Mouse (Mus musculus): ENCODE measurements around the gene Crebl2. TPM values are rescaled to one million over a fixed set of nuclear protein-coding genes. Genes with fewer than 3 reads are reported as not detected.

The Crebl2 gene
- polyA plus RNA-seq, 1 experiment, result 32.2 TPM

DNA sequence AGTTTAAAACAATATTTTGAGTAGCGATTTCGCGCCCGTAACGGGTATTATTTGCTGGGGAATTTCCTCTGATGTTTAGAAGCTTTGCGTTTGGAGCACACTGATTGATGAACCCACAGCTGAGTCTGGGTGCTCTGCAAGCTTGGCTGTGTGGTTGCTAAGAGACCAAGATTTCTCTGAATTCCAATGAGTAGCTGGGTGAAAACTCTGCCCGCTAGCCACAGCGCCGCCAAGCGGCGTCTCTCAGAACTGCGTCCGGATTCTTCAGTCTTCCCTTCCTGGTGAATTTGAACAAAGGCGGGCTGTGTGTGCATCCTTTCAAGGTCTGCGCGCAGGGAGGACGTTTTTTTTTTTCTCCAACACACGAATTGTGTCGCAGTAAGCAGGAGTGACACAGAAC, 33.2 kb downstream of the Crebl2 start:
- H3K27ac ChIP-seq (ENCODE audit: insufficient read depth, low read length), result no peak overlapping the region
- peaks cover 2% of the 10 kb centered on the region for H3K4me1 ChIP-seq (ENCODE audit: control insufficient read depth, insufficient read depth, low read length)
- peak overlapping the region; percentile 12 for H3K4me3 ChIP-seq (ENCODE audit: insufficient read depth, low read length)
- TF ChIP-seq CTCF (IDR thresholded peaks at IDR 0.05; ENCODE audit: extremely low read depth, insufficient read depth, low read length) (peak; percentile 92), POLR2A (IDR thresholded peaks at IDR 0.05; ENCODE audit: extremely low read depth, insufficient read depth, low read length) (no peak)

DNA sequence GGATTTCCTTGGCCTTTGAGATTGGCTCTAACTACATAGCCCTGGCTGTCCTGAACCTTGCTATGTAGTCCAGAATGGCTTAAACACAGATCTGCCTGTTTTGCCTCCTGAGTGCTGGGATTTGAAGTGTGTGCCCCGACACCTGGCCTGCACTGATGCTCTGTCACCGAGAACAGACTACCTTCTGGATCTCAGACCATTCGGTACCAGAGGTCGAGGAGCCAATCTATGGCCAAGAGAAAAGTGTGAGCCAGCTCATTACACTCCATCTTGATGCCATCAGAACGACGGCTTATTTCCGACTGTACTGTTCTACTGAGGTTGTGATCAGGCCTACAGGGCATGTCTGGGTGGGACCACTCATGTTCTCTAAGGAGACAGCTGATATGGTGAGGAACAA, 36.2 kb downstream of the Crebl2 start:
- TF ChIP-seq POLR2A (IDR thresholded peaks at IDR 0.05; ENCODE audit: extremely low read depth, insufficient read depth, low read length) (no peak), CTCF (IDR thresholded peaks at IDR 0.05; ENCODE audit: extremely low read depth, insufficient read depth, low read length) (no peak)
- Histone ChIP-seq H3K27ac (ENCODE audit: insufficient read depth, low read length) (no peak overlapping the region), H3K4me1 (ENCODE audit: control insufficient read depth, insufficient read depth, low read length) (peaks cover 2% of the 10 kb centered on the region), H3K4me3 (ENCODE audit: insufficient read depth, low read length) (no peak overlapping the region)

DNA sequence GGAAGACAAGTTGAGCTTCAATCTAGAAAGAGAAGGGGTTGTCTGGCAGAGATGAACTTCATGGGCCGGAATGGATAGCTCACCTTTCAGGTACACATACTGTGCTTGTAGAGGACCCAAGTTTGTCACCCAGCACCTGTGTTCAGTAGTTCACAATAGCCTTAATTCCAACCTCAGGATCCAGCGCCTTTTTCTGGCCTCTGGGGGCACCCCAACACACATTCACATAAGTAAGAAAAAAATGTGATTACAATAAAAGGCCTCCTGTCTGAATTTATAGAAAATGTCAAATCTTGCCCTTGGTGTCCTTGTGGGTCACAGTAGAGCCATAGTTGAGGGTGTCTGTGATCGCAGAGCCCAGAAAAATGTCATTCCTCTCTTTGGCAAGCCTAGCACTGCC, 37.4 kb downstream of the Crebl2 start:
- TF ChIP-seq POLR2A (IDR thresholded peaks at IDR 0.05; ENCODE audit: extremely low read depth, insufficient read depth, low read length) (no peak), CTCF (IDR thresholded peaks at IDR 0.05; ENCODE audit: extremely low read depth, insufficient read depth, low read length) (no peak)
- Histone ChIP-seq H3K4me1 (ENCODE audit: control insufficient read depth, insufficient read depth, low read length) (no peaks in the 10 kb centered on the region; the same call in 1 of the 2 replicates), H3K27ac (ENCODE audit: insufficient read depth, low read length) (no peak overlapping the region), H3K4me3 (ENCODE audit: insufficient read depth, low read length) (no peak overlapping the region)

DNA sequence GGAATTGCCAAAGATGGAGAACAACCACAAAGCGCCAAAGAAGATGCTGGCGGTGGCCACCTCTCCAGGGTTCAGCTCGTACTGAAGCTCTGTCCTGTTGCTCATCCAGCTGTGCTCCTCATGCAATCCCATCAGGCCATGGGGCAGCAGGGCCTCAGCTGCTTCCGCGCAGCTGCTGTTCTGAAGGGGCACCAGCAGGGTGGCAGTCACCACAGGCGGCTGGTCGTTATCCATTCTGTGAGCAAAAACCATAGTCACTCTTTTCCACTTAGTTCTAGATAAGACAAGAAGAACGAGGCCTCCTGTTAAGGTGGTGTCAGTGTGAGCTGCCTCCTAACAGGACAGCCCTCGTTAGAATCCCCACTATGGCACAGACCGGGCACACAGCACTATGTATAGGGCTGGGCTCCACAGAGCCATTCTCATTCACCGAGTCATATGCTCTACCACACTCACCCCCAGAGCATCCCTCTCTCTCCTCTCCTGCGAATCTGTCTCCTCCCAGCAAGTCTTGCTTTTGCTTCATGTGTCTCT, 40.3 kb downstream of the Crebl2 start:
- no peaks in the 10 kb centered on the region; the same call in 1 of the 2 replicates for H3K4me1 ChIP-seq (ENCODE audit: control insufficient read depth, insufficient read depth, low read length)
- H3K4me3 ChIP-seq (ENCODE audit: insufficient read depth, low read length), result no peak overlapping the region
- H3K27ac ChIP-seq (ENCODE audit: insufficient read depth, low read length), result no peak overlapping the region
- TF ChIP-seq POLR2A (IDR thresholded peaks at IDR 0.05; ENCODE audit: extremely low read depth, insufficient read depth, low read length) (no peak), CTCF (IDR thresholded peaks at IDR 0.05; ENCODE audit: extremely low read depth, insufficient read depth, low read length) (no peak)

DNA sequence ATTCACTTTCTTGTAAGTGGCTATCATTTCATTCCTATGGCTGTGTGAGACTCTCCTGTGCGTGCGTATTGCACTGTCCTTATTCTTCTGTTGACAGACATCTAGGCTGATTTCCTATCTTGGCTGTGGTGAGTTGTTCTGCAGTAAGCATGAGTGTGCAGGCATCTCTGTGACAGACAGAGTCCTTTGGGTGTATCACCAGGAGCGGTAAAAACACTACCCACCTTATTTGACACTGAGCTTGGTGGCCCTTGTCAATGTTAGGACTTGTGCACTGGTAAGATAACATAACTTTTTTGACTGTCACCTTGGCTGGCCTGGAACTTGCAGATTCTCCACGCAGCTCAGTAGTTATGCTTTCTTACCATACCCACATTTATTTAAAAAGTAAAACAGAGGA, 40.9 kb downstream of the Crebl2 start:
- TF ChIP-seq POLR2A (IDR thresholded peaks at IDR 0.05; ENCODE audit: extremely low read depth, insufficient read depth, low read length), result no peak
- no peak for TF ChIP-seq CTCF (IDR thresholded peaks at IDR 0.05; ENCODE audit: extremely low read depth, insufficient read depth, low read length)
- H3K4me3 ChIP-seq (ENCODE audit: insufficient read depth, low read length), result no peak overlapping the region
- H3K4me1 ChIP-seq (ENCODE audit: control insufficient read depth, insufficient read depth, low read length), result no peaks in the 10 kb centered on the region; the same call in 1 of the 2 replicates
- H3K27ac ChIP-seq (ENCODE audit: insufficient read depth, low read length), result no peak overlapping the region

- H3K27ac ChIP-seq (ENCODE audit: insufficient read depth, low read length), result no peak overlapping the region
- TF ChIP-seq CTCF (IDR thresholded peaks at IDR 0.05; ENCODE audit: extremely low read depth, insufficient read depth, low read length), result no peak
- no peaks in the 10 kb centered on the region; the same call in 1 of the 2 replicates for H3K4me1 ChIP-seq (ENCODE audit: control insufficient read depth, insufficient read depth, low read length)
- H3K4me3 ChIP-seq (ENCODE audit: insufficient read depth, low read length), result no peak overlapping the region
Measured at GRCm38 (mm10) chr6:134872236-134872635, 42.3 kb downstream of the Crebl2 start.

DNA sequence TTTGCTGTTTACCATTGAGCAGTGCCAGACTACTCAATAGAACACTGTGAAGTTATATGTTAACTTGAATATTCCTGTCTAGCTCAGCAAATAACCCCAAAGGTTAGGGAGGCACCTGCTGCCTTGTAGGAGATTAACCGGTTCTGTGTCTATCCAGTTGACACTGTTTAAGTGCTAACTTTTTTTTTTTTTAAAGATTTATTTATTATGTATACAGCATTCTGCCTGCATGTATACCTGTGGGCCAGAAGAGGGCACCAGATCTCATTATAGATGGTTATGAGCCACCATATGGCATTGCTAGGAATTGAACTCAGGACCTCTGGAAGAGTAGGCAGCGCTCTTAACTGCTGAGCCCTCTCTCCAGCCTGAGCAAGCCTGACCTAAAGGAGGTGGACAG, 43.1 kb downstream of the Crebl2 start:
- TF ChIP-seq CTCF (IDR thresholded peaks at IDR 0.05; ENCODE audit: extremely low read depth, insufficient read depth, low read length) (no peak), POLR2A (IDR thresholded peaks at IDR 0.05; ENCODE audit: extremely low read depth, insufficient read depth, low read length) (no peak)
- Histone ChIP-seq H3K4me1 (ENCODE audit: control insufficient read depth, insufficient read depth, low read length) (no peaks in the 10 kb centered on the region; the same call in 1 of the 2 replicates), H3K4me3 (ENCODE audit: insufficient read depth, low read length) (no peak overlapping the region), H3K27ac (ENCODE audit: insufficient read depth, low read length) (no peak overlapping the region)

GRCm38 (mm10) chr6:134876795-134877194, 46.8 kb downstream of the Crebl2 start:
- peak; percentile 26; the same call in 1 of the 2 replicates for TF ChIP-seq CTCF (IDR thresholded peaks at IDR 0.05; ENCODE audit: extremely low read depth, insufficient read depth, low read length)
- TF ChIP-seq POLR2A (IDR thresholded peaks at IDR 0.05; ENCODE audit: extremely low read depth, insufficient read depth, low read length), result no peak
- Histone ChIP-seq H3K4me3 (ENCODE audit: insufficient read depth, low read length) (no peak overlapping the region), H3K4me1 (ENCODE audit: control insufficient read depth, insufficient read depth, low read length) (peaks cover 5% of the 10 kb centered on the region; the same call in 1 of the 2 replicates), H3K27ac (ENCODE audit: insufficient read depth, low read length) (no peak overlapping the region)

DNA sequence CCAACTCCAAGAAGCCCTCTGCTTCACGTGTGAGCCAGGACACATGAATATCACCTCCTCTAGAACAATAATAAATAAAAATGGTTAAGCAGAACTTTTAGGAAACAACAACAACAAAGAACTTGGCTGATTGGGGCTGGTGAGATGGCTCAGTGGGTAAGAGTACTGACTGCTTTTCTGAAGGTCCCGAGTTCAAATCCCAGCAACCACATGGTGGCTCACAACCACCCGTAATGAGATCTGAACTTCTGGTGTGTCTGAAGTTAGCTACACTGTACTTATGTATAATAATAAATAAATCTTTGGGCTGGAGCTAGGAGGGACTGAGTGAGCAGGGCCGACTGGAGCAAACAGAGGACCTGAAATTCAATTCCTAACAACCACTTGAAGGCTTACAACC, 47.3 kb downstream of the Crebl2 start:
- H3K27ac ChIP-seq (ENCODE audit: insufficient read depth, low read length), result no peak overlapping the region
- H3K4me1 ChIP-seq (ENCODE audit: control insufficient read depth, insufficient read depth, low read length), result peaks cover 5% of the 10 kb centered on the region; the same call in 1 of the 2 replicates
- H3K4me3 ChIP-seq (ENCODE audit: insufficient read depth, low read length), result no peak overlapping the region
- TF ChIP-seq CTCF (IDR thresholded peaks at IDR 0.05; ENCODE audit: extremely low read depth, insufficient read depth, low read length) (no peak), POLR2A (IDR thresholded peaks at IDR 0.05; ENCODE audit: extremely low read depth, insufficient read depth, low read length) (no peak)

DNA sequence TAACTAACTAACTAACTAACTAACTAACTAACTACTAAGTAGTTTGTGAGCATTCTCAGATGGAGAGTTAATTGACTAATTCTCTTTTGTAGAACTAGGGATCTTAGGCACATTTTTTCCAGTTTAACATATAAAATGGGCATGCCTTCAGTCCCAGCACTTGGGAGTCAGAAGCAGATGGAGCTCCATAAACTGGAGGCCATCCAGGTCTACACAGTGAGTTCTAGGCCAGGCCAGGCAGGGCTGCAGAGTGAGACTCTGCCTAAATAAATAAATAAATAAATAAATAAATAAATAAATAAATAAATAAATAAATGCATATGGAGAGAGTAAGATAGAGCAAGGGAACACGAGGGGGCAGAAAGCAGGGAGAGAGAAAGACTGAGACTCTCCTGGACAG, 47.9 kb downstream of the Crebl2 start:
- no peak for TF ChIP-seq POLR2A (IDR thresholded peaks at IDR 0.05; ENCODE audit: extremely low read depth, insufficient read depth, low read length)
- no peak for TF ChIP-seq CTCF (IDR thresholded peaks at IDR 0.05; ENCODE audit: extremely low read depth, insufficient read depth, low read length)
- no peak overlapping the region for H3K27ac ChIP-seq (ENCODE audit: insufficient read depth, low read length)
- no peak overlapping the region for H3K4me3 ChIP-seq (ENCODE audit: insufficient read depth, low read length)
- H3K4me1 ChIP-seq (ENCODE audit: control insufficient read depth, insufficient read depth, low read length), result peaks cover 5% of the 10 kb centered on the region; the same call in 1 of the 2 replicates
